Mouse (Mus musculus) spleen, embryonic (tissue): Measurements from ENCODE around the gene Olfr429.
"Not testable (repeated sequence)": the region's sequence is repeated elsewhere in the genome, so short reads cannot be mapped to it uniquely, and the experiment has no call there.

Experiments used
- CTCF ChIA-PET: fragments of 350-600 bp; sonication (Branson Sonifier 250); formaldehyde crosslinking; loops from one replicate; lab custom pipeline; 2022; lab: Charles Lee

Olfr429 gene

DNA sequence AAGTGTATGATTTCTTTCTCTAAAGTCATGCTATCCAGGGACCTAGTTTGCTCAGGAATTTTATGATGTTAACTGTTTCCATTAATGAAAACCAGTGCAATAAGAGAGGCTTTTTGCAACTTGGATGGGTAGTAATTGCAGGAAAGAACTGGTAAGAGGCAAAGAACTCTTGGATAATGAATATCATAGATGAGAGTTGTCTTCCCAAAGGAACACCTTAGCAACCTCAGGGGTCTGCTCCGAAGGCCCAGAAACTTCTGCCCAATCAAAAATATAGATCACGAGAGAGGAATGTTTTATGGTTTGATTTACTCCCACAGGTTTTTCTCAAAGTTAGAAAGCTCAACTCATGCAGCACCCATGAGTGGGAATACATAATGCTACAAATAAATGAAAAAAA is at the start of gene Olfr429:
Gene Olfr429 (plus strand): TSS at position 301 of the 400 bp plus-strand sequence.
- CTCF ChIA-PET: no interaction called here

DNA sequence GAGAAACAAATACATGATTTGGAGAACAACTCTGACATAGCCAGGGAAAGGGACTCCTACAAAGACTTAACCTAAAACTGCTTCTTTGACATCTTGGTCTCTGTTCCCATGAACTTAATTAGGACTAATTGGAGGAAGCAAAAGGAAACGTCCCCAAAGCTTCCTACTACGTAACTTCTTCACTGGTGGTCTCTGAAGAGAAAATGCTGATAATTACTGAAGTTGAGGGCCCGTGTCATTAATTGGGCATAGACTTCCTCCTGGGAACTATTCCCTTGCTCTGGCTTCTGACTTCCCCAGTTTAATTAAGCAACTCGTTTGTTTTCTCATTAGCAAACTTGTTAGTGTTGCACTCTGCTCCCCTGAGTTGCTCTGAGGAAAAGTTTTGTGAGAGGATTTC is 48.3 kb upstream of the Olfr429 start:
- CTCF ChIA-PET: no interaction called here

DNA sequence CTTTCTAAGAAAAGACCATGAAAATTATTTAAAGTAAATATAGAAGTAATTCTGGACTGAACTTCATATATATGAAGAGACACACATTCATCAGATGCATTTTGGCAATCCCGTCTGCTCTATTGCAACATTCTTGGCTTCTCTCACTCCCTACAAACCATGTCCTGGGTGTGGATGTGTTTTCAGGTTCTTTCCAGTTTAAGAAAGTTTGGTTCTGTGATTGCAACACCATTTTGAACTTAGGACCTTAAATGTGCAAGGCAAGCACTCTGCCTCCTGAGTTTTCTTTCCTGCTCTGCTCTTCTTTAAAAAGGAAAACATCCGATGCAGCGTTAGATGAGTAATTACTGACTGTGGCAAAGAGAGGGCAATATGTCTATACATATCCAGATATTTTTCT is 45.7 kb upstream of the Olfr429 start:
- CTCF ChIA-PET: no interaction called here

DNA sequence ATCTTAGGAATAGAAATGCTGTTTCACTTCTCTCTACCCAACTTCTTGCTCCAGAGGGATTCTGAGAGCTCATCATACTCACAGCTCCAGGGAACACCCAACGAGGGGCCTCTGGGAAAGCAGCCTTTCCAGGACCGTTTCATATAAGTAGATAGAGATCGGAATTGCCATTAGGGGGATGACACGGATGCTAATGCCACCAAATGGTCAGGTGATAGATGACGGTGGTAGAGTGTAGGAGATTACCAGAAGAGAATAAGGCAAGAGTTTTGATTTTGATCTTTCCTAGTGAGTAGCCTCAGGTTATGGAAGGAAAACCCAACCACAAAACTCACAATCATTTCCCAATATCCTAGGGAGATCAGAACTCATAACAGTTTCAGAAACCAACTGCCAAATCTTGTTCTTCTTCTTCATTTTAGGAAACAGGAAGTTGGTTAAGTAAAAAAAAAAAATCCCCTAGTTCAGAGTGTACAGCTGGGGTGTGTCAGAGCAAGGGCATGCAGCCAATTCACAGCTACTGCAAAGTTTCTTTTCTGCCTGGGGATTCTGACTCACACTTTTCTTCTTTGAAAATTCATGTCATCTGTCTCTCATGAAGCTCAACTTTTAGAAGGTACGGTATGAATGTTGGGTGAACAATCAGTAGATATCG is 43.5 kb upstream of the Olfr429 start, which contains the start of gene Olfr433:
Gene Olfr433 (plus strand): TSS at position 183 of the 655 bp plus-strand sequence.
- CTCF ChIA-PET: no interaction called here

DNA sequence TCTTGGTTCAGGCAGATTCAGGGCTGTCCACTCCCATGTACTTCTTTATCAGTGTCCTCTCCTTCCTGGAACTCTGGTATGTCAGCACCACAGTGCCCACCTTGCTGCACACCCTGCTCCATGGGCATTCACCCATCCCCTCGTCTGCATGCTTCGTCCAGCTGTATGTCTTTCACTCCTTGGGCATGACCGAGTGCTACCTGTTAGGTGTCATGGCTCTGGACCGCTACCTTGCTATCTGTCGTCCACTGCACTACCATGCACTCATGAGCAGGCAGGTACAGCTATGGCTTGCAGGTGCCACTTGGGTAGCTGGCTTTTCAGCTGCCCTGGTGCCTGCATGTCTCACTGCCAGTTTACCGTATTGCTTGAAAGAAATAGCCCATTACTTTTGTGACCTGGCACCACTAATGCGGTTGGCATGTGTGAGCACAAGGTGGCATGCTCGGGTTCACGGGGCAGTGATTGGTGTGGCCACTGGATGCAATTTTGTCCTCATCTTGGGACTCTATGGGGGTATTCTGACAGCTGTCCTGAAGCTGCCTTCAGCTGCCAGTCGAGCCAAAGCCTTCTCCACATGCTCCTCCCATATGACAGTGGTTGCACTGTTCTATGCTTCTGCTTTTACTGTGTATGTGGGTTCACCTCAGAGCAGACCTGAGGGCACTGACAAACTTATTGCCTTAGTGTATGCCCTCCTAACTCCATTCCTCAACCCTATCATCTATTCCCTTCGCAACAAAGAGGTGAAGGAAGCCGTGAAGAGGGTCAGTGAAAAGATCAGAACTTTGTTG is 41.8 kb upstream of the Olfr429 start:
- CTCF ChIA-PET: interaction anchor here (1.0 kb wide), 1 partner anchor 30 kb away, joined by 3 read pairs; no protein-coding TSS in a partner anchor

DNA sequence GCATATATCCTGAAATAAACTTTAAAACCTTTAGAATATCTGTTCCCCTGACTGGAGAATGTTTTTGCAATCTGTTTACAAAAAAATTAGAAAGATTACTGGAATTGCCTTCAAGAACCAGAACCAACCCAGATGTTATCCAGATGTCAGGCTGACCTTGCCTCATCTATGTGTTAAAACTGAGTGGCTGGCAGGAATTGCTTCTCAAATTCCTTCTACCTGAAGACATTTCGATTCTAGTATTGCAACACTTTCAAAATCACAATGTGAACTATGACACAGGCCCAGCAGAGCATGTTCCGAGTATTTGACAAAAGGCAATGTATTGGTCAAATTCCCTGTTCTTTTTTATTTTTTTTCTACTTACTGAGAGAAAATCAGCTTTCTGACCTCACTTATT is 39.7 kb upstream of the Olfr429 start:
- CTCF ChIA-PET: no interaction called here

DNA sequence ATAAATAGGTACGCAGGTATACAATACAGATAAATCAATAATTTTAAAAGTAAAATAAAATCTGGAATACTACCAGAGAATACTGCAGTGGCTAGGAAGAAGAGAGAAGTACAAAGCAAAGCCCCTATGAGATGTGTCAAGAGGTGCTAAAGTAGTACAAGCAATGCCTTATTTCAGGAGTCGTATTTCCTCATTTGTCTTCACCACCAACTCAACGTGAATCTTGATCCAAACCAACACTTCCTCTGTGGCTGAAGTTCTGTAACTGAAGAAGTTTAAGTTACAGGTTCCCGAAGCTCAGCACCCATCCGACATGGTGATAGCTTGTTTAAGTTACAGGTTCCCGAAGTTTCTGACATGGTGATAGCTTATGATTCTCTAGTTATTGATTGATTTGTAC is 35.9 kb upstream of the Olfr429 start:
- CTCF ChIA-PET: not testable (repeated sequence)

DNA sequence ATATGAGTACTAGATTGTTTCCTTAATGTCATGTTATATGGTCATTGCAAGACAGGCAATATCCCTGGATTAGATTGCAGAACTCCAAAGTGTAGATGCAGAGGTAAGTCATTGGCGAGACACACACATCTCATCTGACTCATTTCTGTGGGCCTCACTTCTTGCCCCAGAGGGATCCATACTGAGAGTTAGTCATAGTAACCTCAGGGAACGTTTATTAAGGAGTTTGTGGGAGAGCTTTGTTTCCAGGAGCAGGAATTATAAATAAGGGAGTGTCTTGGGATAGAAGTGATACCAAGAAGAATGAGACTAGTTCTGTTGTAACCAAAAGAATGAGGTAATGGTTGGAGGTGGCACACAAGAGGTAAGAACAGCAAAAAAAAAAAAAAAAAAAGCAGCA is 35.2 kb upstream of the Olfr429 start, which contains the start of gene Olfr432:
Gene Olfr432 (plus strand): TSS at position 313 of the 400 bp plus-strand sequence.
- CTCF ChIA-PET: interaction anchor here (0.6 kb wide), 1 partner anchor 168 kb away, joined by 3 read pairs; no protein-coding TSS in a partner anchor

DNA sequence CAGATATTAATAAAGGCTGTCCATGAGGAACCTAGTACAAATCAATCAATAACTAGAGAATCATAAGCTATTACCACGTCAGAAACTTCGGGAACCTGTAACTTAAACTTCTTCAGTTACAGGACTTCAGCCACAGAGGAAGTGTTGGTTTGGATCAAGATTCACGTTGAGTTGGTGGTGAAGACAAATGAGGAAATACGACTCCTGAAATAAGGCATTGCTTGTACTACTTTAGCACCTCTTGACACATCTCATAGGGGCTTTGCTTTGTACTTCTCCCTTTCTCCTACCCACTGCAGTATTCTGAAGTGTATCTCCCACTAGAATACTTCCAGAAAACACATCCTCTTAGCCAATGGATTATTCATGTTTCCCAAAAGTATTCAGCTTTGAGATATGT is 34.8 kb upstream of the Olfr429 start:
- CTCF ChIA-PET: not testable (repeated sequence)

DNA sequence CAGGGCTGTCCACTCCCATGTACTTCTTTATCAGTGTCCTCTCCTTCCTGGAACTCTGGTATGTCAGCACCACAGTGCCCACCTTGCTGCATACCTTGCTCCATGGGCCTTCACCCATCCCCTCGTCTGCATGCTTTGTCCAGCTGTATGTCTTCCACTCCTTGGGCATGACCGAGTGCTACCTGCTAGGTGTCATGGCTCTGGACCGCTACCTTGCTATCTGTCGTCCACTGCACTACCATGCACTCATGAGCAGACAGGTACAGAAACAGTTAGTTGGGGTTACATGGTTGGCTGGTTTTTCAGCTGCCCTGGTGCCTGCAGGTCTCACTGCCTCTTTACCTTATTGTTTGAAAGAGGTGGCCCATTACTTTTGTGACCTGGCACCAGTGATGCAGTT is 33.6 kb upstream of the Olfr429 start:
- CTCF ChIA-PET: no interaction called here

DNA sequence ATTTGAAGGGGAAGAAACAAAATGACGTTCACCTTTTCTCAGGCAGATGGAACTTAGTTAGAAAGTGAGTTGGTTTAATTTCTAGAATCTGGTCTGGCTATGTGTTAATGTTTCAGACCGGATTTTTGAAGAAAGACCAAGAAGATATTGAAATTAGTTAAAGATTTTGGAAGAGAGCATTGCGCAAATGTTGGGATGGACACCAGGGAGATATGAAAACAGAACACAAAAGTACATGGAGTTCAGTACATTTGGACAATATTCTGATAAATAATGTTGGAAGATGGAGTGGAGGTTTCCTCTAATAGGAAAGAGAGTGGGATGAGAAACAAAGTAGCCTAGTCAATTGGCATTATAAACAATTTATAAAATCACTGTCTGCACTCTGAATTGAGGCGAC is 32.6 kb upstream of the Olfr429 start:
- CTCF ChIA-PET: no interaction called here

DNA sequence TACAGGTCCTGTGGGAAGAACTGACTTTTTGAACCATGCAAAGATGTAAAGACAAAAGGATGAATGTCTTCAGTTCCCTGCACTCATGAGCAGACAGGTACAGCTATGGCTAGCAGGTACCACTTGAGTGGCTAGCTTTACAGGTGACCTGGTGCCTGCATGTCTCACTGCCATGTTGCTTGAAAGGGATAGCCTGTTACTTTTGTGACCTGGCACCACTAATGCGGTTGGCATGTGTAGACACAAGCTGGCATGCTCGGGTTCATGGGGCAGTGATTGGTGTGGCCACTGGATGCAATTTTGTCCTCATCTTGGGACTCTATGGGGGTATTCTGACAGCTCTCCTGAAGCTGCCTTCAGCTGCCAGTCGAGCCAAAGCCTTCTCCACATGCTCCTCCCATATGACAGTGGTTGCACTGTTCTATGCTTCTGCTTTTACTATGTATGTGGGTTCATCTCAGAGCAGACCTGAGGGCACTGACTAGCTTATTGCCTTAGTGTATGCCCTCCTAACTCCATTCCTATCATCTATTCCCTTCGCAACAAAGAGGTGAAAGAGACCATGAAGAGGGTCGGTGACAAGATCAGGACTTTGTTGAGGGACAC is 32.1 kb upstream of the Olfr429 start:
- CTCF ChIA-PET: no interaction called here

DNA sequence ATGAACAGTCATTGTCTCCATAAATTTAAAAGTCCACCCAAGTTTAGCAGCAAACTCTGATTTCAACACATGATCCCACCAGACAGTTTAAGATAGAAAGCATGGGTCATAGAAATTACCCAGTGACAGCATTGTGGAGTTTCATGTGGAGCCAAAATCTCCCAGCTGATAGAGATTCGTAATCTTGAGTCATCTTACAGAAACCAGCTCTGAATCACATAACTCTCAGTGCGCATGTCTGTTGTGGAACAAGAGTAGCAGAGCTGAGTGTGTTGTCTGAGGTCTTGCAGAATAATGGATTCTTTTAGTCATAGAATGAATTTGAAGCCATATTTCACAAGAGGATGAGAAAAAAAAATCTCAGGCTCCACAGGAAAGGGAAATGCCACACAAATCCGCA is 31.1 kb upstream of the Olfr429 start:
- CTCF ChIA-PET: no interaction called here

DNA sequence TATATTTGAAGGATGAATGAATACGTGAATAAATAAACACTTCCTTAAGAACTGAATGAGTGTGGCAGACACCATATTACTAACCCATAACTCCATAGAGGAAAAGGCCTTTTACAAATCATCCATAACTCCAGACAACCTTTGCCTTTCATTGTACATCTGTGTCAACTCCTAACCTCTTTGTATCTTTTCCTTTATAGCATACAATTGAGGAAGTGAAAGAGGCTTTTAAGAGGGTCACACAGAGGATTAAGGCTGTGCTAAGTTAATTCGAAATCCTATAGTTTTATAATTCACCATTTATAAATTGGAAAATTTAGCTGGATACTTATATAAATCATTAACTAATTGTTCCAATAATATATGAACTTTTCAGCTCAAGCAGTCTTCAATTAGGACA is 28.9 kb upstream of the Olfr429 start:
- CTCF ChIA-PET: no interaction called here

DNA sequence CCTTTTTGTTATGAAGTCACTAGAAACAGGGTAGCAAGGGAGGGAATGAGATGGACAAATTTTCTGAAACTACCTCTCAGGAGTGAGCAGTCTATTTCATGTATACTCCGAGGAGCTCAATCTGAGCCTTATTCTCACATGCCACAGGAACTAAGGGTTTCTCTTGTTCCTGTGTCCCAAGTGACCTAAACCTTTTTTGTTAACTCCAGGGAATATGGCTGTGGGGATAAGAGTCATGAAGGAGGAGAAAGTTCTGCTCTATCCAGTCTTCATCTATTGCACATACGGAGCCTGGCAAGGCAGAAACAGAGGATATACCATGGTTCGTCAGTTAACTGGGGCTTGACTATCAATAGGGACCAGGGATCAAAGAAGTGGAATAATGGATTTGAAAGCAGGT is 17.8 kb upstream of the Olfr429 start, which contains the start of gene Olfr430:
Gene Olfr430 (plus strand): TSS at position 301 of the 400 bp plus-strand sequence.
- CTCF ChIA-PET: no interaction called here

DNA sequence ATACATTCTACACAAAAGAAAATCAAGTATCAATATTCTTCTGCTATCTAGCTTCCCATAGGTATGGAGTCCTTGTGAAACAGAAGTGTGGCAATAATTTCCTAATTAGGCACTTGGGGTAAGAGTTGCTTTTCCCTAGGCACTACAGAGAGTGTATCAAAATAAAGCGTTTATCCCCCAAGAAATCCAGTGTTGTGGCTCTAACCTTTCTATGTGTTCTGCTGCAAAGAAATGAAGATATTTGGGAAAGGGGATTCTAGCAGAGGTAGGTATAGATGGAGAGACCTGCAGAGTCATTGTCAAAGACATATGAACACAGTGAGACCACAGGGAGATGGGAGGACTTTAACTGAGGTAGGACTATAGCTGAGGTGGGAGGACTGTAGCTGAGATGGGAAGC is 12.5 kb downstream of the Olfr429 start, which contains the start of gene Olfr427:
Gene Olfr427 (plus strand): TSS at position 301 of the 400 bp plus-strand sequence.
- CTCF ChIA-PET: no interaction called here

DNA sequence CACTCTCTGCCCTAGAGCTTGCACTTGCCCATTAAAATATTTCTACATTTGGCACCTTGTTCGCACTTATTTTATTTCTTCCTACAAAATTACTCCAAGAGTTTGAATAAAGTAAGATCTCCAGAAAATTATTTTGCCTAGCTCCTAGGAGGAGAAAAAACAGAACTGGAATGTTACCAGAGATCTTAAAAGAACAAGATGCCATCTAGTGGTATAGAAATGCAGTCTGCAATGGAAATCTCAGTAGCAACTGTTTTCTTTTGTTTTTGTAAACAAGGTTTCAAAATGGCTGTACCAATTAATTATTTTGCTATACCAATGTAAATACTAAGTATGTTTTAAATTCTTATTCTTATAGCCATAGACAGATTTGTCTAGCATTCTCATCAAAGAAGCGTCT is 19.6 kb downstream of the Olfr429 start:
- CTCF ChIA-PET: no interaction called here

DNA sequence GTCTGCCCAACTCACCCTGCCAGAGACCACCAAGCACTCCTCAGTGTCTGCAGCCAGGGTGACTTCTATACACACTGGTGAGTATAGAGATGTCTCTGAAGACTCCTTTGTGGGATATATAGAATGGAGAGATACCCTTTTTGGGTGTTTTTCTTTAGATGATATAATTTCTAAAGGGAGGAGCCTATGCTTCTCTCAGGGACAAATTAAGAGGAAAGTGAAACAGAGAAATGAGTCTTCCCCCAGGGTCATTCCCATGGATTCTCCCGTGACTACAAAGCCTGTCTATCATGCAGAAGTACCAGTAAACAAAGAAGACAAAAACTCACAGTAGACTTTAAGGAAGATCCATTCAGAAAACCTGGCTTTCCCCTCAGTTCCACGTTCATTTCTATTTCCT is 36.9 kb downstream of the Olfr429 start, which contains the start of gene Olfr231:
Gene Olfr231 (minus strand): TSS at position 101 of the 400 bp plus-strand sequence.
- CTCF ChIA-PET: no interaction called here

DNA sequence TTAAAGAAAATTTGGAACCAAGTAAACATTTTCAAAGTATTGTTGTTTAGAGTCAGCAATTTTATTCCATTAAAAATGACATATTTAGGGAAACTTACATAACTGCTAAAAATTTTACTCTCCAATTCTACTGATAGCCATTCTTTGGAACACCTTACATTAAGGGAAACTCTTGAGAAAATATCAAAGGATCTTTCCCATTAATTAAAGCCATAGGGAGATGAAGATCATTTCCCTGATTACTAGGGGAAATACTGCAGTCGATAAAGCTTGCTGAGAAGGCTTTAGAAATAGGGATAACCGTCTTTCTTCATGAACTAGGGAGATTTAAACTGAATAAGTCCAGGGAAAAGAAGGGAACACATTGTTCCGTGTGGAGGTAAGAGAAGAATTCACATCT is 47.1 kb downstream of the Olfr429 start, which contains the start of gene Olfr424:
Gene Olfr424 (plus strand): TSS at position 301 of the 400 bp plus-strand sequence.
- CTCF ChIA-PET: no interaction called here

DNA sequence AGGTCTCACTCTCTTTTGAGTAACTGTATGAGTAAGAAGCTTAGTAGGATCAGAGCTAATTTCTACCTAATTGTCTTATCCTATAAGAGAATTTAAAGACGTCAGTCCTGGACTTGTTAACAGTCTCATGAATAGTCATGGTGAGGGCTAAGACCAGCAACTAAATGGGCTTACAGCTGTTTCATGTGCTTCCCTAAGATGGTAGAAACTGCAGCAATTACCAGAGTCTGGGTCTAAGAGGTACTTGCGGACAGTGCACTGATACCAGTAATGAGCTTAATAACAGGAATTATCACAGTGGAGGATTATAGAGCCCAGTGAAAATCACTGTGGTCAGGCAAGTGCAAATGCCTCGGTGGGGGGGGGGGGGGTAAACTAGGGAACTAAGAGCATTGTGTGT is 47.9 kb downstream of the Olfr429 start:
- CTCF ChIA-PET: no interaction called here
